Mouse (Mus musculus) liver, embryonic 13.5 days (tissue): ENCODE data around the gene Syt16. TPM values are rescaled to one million over a fixed set of nuclear protein-coding genes. Genes with fewer than 3 reads are reported as not detected.

ENCODE experiments used
- ATAC-seq: fragments of 200-750 bp; cut with Nextera tagmentation; 2 replicates; pipeline ENCODE4 v1.8.0; 2017; ENCODE audit warnings: low read depth, mild to moderate bottlenecking, moderate number of reproducible peaks, moderate library complexity
- DNase-seq: peaks from one replicate; pipeline ENCODE4 v3.0.0; 2022
- H3K27ac ChIP-seq: fragments of 300-500 bp; sonication (generic); 2 replicates; pipeline ENCODE4 v1.5.1; 2015; ENCODE audit warnings: moderate library complexity, mild to moderate bottlenecking, inconsistent platforms
- H3K27me3 ChIP-seq: fragments of 300-500 bp; sonication (generic); 2 replicates; pipeline ENCODE4 v1.6.1; 2015; ENCODE audit warnings: mild to moderate bottlenecking, inconsistent platforms
- H3K36me3 ChIP-seq: fragments of 300-500 bp; sonication (generic); 2 replicates; pipeline ENCODE4 v1.6.1; 2015; ENCODE audit warnings: mild to moderate bottlenecking, inconsistent platforms
- H3K4me1 ChIP-seq: fragments of 300-500 bp; sonication (generic); replicated peaks from 2 replicates; pipeline ENCODE4 v1.6.1; 2015; ENCODE audit warnings: inconsistent platforms
- H3K4me2 ChIP-seq: fragments of 300-500 bp; sonication (generic); 2 replicates; pipeline ENCODE4 v1.6.1; 2015; ENCODE audit warnings: inconsistent platforms, mild to moderate bottlenecking, moderate library complexity
- H3K4me3 ChIP-seq: fragments of 300-500 bp; sonication (generic); replicated peaks from 2 replicates; pipeline ENCODE4 v1.5.1; 2015; ENCODE audit warnings: mild to moderate bottlenecking, inconsistent platforms
- H3K9ac ChIP-seq: fragments of 300-500 bp; sonication (generic); 2 replicates; pipeline ENCODE4 v1.6.1; 2015; ENCODE audit warnings: mild to moderate bottlenecking, inconsistent platforms
- H3K9me3 ChIP-seq: fragments of 300-500 bp; sonication (generic); replicated peaks from 2 replicates; pipeline ENCODE4 v1.6.1; 2016; ENCODE audit warnings: inconsistent platforms
- WGBS: fragments of 180-500 bp; shearing (Covaris S2); methylation state at CpG from one replicate; pipeline ENCODE4 v1.1.7; 2015; ENCODE audit not compliant: insufficient replicate concordance; 5-methylcytosine and 5-hydroxymethylcytosine counted together
- polyA plus RNA-seq: library from polyadenylated mRNA; unstranded; fragments of >200 nt; fragmentation: Nextera tagmentation; extraction: Ambion mirVana; gene quantifications from 2 replicates; pipeline ENCODE4 v1.2.1, GENCODE M21; 2015

Gene Syt16
- polyA plus RNA-seq, 1 experiment from 2014 or later = 0.09 TPM

DNA sequence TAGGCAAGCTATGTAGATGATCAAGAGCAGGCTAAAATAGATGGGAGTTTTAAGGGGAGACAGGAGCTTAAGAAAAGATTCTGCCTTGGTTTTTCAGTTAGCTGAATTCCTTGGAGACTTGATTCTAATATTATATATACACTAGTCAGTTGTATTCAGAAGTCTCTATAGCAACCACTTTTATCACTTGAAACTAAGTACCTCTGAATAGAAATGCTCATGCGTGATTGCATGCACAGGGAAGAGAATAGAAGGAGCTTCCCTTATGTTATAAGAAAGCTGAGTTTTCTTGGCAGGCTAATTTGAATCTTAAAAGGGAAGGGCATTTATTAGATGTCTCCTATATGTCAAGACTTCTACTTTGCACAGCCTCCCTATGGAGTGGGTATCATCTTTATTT, 235.4 kb downstream of the Syt16 start:
- H3K27ac ChIP-seq = no peak overlapping the region
- no peak overlapping the region for H3K4me3 ChIP-seq
- WGBS = 58% methylated on average over 1 of the region's 1 CpGs
- no peak for DNase-seq
- H3K36me3 ChIP-seq = no peaks in the 10 kb centered on the region
- H3K4me1 ChIP-seq = no peaks in the 10 kb centered on the region
- no peak overlapping the region for H3K9ac ChIP-seq
- no peak for ATAC-seq
- no peak overlapping the region for H3K4me2 ChIP-seq
- H3K27me3 ChIP-seq = no peaks in the 10 kb centered on the region
- H3K9me3 ChIP-seq = no peaks in the 10 kb centered on the region

- 71% methylated on average over 8 of the region's 8 CpGs for WGBS
- H3K27me3 ChIP-seq = no peaks in the 10 kb centered on the region
- no peak overlapping the region for H3K27ac ChIP-seq
- H3K36me3 ChIP-seq = no peaks in the 10 kb centered on the region
- no peak overlapping the region for H3K4me3 ChIP-seq
- DNase-seq (no peak), ATAC-seq (no peak)
- H3K9me3 ChIP-seq = no peaks in the 10 kb centered on the region
- no peak overlapping the region for H3K4me2 ChIP-seq
- no peaks in the 10 kb centered on the region for H3K4me1 ChIP-seq
- no peak overlapping the region for H3K9ac ChIP-seq
Measured at GRCm38 (mm10) chr12:74236191-74236590, 238.7 kb downstream of the Syt16 start.

GRCm38 (mm10) chr12:74238056-74238455, 240.6 kb downstream of the Syt16 start:
- no peak overlapping the region for H3K9ac ChIP-seq
- ATAC-seq (no peak), DNase-seq (no peak)
- H3K36me3 ChIP-seq = no peaks in the 10 kb centered on the region
- H3K27ac ChIP-seq = no peak overlapping the region
- H3K9me3 ChIP-seq = no peaks in the 10 kb centered on the region
- H3K4me1 ChIP-seq = no peaks in the 10 kb centered on the region
- H3K4me3 ChIP-seq = no peak overlapping the region
- no peak overlapping the region for H3K4me2 ChIP-seq
- WGBS = 55% methylated on average over 7 of the region's 7 CpGs
- H3K27me3 ChIP-seq = no peaks in the 10 kb centered on the region

DNA sequence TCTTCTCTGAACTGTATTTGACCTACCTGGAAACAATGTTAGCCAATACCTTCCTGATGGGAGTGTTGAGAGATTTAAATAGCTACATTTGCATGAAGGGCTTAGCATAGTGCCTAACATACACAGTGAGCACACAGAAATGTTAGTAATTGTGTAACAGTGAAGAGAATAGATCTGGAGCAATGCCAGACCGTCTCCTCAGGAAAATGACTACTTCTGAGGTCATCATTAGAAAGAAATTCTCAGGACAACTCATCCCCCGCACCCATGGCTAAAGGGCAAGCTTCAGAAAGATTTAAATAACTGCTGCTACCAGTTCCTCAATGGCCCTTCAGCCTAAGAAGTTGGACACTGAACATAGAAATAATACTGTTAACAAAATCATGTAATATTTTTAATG, 241.3 kb downstream of the Syt16 start:
- no peaks in the 10 kb centered on the region for H3K27me3 ChIP-seq
- no peak overlapping the region for H3K4me2 ChIP-seq
- H3K9ac ChIP-seq = no peak overlapping the region
- DNase-seq (no peak), ATAC-seq (no peak)
- no peak overlapping the region for H3K4me3 ChIP-seq
- H3K9me3 ChIP-seq = no peaks in the 10 kb centered on the region
- no peak overlapping the region for H3K27ac ChIP-seq
- no peaks in the 10 kb centered on the region for H3K4me1 ChIP-seq
- H3K36me3 ChIP-seq = no peaks in the 10 kb centered on the region
- WGBS = 28% methylated on average over 2 of the region's 2 CpGs

DNA sequence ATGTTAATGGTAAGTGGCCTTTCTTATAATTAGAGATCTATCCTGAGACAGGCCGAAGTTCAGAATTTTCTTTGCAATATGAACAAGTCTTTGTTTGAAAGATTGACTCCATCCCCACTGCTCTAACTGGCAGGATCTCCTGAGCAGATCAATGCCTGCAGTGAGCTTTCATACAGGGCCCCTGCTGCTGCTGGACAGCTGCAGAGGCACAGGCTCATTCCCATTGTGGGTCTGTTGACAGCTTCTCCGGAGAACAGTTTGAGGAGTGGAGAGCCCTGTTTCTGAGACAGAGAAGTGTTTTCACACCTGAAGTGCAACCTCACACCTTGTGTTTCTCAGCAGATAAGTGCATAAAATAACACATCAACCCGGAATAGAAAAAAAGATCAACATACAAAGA, 267.4 kb downstream of the Syt16 start:
- Histone ChIP-seq H3K9ac (no peak overlapping the region), H3K36me3 (no peaks in the 10 kb centered on the region), H3K27ac (no peak overlapping the region), H3K9me3 (no peaks in the 10 kb centered on the region), H3K4me2 (no peak overlapping the region), H3K27me3 (no peaks in the 10 kb centered on the region), H3K4me3 (no peak overlapping the region), H3K4me1 (no peaks in the 10 kb centered on the region)
- DNase-seq = no peak
- ATAC-seq = no peak
- WGBS = 52% methylated on average over 3 of the region's 3 CpGs

- H3K4me3 ChIP-seq = no peak overlapping the region
- no peaks in the 10 kb centered on the region for H3K27me3 ChIP-seq
- no peaks in the 10 kb centered on the region for H3K36me3 ChIP-seq
- DNase-seq (no peak), ATAC-seq (no peak)
- no peaks in the 10 kb centered on the region for H3K4me1 ChIP-seq
- H3K27ac ChIP-seq = no peak overlapping the region
- no peak overlapping the region for H3K4me2 ChIP-seq
- no peaks in the 10 kb centered on the region for H3K9me3 ChIP-seq
- H3K9ac ChIP-seq = no peak overlapping the region
- WGBS = 63% methylated on average over 4 of the region's 4 CpGs
Measured at GRCm38 (mm10) chr12:74267049-74267448, 269.6 kb downstream of the Syt16 start.

- Histone ChIP-seq H3K36me3 (no peaks in the 10 kb centered on the region), H3K27ac (no peak overlapping the region), H3K4me2 (no peak overlapping the region), H3K9ac (no peak overlapping the region), H3K9me3 (no peaks in the 10 kb centered on the region), H3K27me3 (no peaks in the 10 kb centered on the region), H3K4me1 (no peaks in the 10 kb centered on the region), H3K4me3 (no peak overlapping the region)
- DNase-seq (no peak), ATAC-seq (no peak)
- 72% methylated on average over 15 of the region's 15 CpGs for WGBS
Measured at GRCm38 (mm10) chr12:74268644-74269285, 271.3 kb downstream of the Syt16 start.

GRCm38 (mm10) chr12:74272545-74272944, 275.1 kb downstream of the Syt16 start:
- ATAC-seq (no peak), DNase-seq (no peak)
- Histone ChIP-seq H3K36me3 (no peaks in the 10 kb centered on the region), H3K27ac (no peak overlapping the region), H3K27me3 (no peaks in the 10 kb centered on the region), H3K9me3 (no peaks in the 10 kb centered on the region), H3K4me2 (no peak overlapping the region), H3K9ac (no peak overlapping the region), H3K4me3 (no peak overlapping the region), H3K4me1 (no peaks in the 10 kb centered on the region)
- 76% methylated on average over 17 of the region's 17 CpGs for WGBS

GRCm38 (mm10) chr12:74277265-74277664, 279.8 kb downstream of the Syt16 start:
- DNase-seq = no peak
- Histone ChIP-seq H3K4me2 (no peak overlapping the region), H3K4me1 (no peaks in the 10 kb centered on the region)

DNA sequence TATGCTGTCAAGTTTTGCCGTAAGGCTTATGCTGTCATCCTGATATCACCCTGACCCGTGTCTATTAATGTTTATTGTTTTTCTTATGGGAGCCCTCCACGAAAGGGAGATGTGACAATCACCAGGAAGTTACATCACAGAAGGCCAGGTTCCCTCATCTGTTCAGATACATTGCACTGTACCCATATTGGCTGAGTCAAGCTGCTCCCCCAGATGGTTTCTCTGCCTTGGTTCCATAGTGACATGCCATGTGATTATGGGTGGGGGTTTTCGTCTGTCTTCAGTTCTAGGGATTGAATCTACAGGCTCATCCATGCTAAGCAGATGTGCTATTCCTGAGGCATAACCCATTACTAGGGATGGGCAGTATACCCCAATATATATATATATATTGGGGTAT, 283.9 kb downstream of the Syt16 start:
- 62% methylated on average over 4 of the region's 4 CpGs for WGBS
- ATAC-seq (no peak), DNase-seq (no peak)
- Histone ChIP-seq H3K27ac (no peak overlapping the region), H3K27me3 (peaks cover 32% of the 10 kb centered on the region), H3K4me1 (no peaks in the 10 kb centered on the region), H3K36me3 (no peaks in the 10 kb centered on the region), H3K4me2 (no peak overlapping the region), H3K4me3 (no peak overlapping the region), H3K9ac (no peak overlapping the region), H3K9me3 (no peaks in the 10 kb centered on the region)

More at GRCm38 (mm10) chr12:74277265-74277664, 279.8 kb downstream of the Syt16 start:
- no peak overlapping the region for H3K9ac ChIP-seq
- no peaks in the 10 kb centered on the region for H3K9me3 ChIP-seq
- ATAC-seq = no peak
- no peaks in the 10 kb centered on the region for H3K27me3 ChIP-seq
- no peaks in the 10 kb centered on the region for H3K36me3 ChIP-seq
- 53% methylated on average over 5 of the region's 5 CpGs for WGBS
- H3K4me3 ChIP-seq = no peak overlapping the region
- no peak overlapping the region for H3K27ac ChIP-seq

DNA sequence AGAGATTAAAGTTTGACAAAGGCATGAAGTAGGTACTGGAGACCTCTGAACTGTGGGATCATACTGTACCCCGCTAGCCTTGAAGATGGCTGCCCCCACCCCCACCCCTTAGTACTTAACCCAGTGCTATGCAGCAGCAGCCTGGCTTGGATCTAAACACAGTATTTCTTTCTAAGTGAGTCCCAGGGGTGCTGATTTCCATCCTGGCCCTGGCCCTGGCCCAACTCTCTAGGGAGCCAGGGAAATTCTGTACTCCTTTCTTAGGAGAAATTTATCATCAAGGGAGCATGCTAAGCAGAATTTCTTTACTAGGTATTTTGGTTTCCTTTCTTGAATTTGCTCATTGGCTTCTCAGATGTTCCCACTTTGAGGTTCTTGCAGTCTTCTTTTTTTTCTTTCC, 285.4 kb downstream of the Syt16 start:
- H3K4me2 ChIP-seq = no peak overlapping the region
- H3K4me3 ChIP-seq = no peak overlapping the region
- no peaks in the 10 kb centered on the region for H3K9me3 ChIP-seq
- ATAC-seq (no peak), DNase-seq (no peak)
- H3K9ac ChIP-seq = no peak overlapping the region
- no peaks in the 10 kb centered on the region for H3K4me1 ChIP-seq
- H3K27ac ChIP-seq = no peak overlapping the region
- H3K27me3 ChIP-seq = peaks cover 32% of the 10 kb centered on the region
- WGBS = 70% methylated on average over 1 of the region's 1 CpGs
- no peaks in the 10 kb centered on the region for H3K36me3 ChIP-seq

GRCm38 (mm10) chr12:74284020-74284684, 286.7 kb downstream of the Syt16 start:
- no peak overlapping the region for H3K9ac ChIP-seq

More at GRCm38 (mm10) chr12:74284020-74284684, 286.7 kb downstream of the Syt16 start:
- Histone ChIP-seq H3K9me3 (no peaks in the 10 kb centered on the region), H3K4me3 (no peak overlapping the region; the same call in 1 of the 2 replicates), H3K27ac (no peak overlapping the region), H3K4me1 (no peaks in the 10 kb centered on the region), H3K27me3 (peaks cover 32% of the 10 kb centered on the region), H3K36me3 (no peaks in the 10 kb centered on the region), H3K4me2 (peak overlapping the region; percentile 45)
- WGBS = 2% methylated on average over 49 of the region's 49 CpGs
- DNase-seq (peak; percentile 20), ATAC-seq (peak; percentile 31; the same call in 1 of the 2 replicates)
